Mouse (Mus musculus) embryonic facial prominence, embryonic 15.5 days (tissue): ENCODE results near the gene Iqsec1. TPM values are rescaled to one million over a fixed set of nuclear protein-coding genes. Genes with fewer than 3 reads are reported as not detected.

Experiments used
- ATAC-seq: fragments of 200-750 bp; cut with Nextera tagmentation; 2 replicates; pipeline ENCODE4 v1.8.0; 2017; ENCODE audit warnings: low read depth, moderate TSS enrichment; ENCODE audit not compliant: insufficient number of reproducible peaks, low FRiP score, low TSS enrichment
- H3K27ac ChIP-seq: fragments of 300-500 bp; sonication (generic); replicated peaks from 2 replicates; pipeline ENCODE4 v1.5.1; 2015; ENCODE audit warnings: mild to moderate bottlenecking, inconsistent platforms
- H3K27me3 ChIP-seq: fragments of 300-500 bp; sonication (generic); 2 replicates; pipeline ENCODE4 v1.6.1; 2015; ENCODE audit warnings: inconsistent platforms
- H3K36me3 ChIP-seq: fragments of 300-500 bp; sonication (generic); 2 replicates; pipeline ENCODE4 v1.6.1; 2015; ENCODE audit warnings: mild to moderate bottlenecking, inconsistent platforms
- H3K4me1 ChIP-seq: fragments of 300-500 bp; sonication (generic); 2 replicates; pipeline ENCODE4 v1.6.1; 2015; ENCODE audit warnings: inconsistent platforms
- H3K4me2 ChIP-seq: fragments of 300-500 bp; sonication (generic); replicated peaks from 2 replicates; pipeline ENCODE4 v1.6.1; 2015; ENCODE audit warnings: mild to moderate bottlenecking, inconsistent platforms
- H3K4me3 ChIP-seq: fragments of 300-500 bp; sonication (generic); replicated peaks from 2 replicates; pipeline ENCODE4 v1.5.1; 2015; ENCODE audit warnings: mild to moderate bottlenecking, inconsistent platforms
- H3K9ac ChIP-seq: fragments of 300-500 bp; sonication (generic); 2 replicates; pipeline ENCODE4 v1.6.1; 2015; ENCODE audit warnings: inconsistent platforms
- H3K9me3 ChIP-seq: fragments of 300-500 bp; sonication (generic); replicated peaks from 2 replicates; pipeline ENCODE4 v1.6.1; 2016; ENCODE audit warnings: inconsistent platforms
- WGBS: fragments of 180-500 bp; shearing (Covaris S2); methylation state at CpG from one replicate; pipeline ENCODE4 v1.1.7; 2015; 5-methylcytosine and 5-hydroxymethylcytosine counted together
- polyA plus RNA-seq: library from polyadenylated mRNA; unstranded; fragments of >200 nt; fragmentation: Nextera tagmentation; extraction: Ambion mirVana; gene quantifications from 2 replicates; pipeline ENCODE4 v1.2.1, GENCODE M21; 2015

Iqsec1 gene
- polyA plus RNA-seq, 1 experiment from 2014 or later = 11.4 TPM

DNA sequence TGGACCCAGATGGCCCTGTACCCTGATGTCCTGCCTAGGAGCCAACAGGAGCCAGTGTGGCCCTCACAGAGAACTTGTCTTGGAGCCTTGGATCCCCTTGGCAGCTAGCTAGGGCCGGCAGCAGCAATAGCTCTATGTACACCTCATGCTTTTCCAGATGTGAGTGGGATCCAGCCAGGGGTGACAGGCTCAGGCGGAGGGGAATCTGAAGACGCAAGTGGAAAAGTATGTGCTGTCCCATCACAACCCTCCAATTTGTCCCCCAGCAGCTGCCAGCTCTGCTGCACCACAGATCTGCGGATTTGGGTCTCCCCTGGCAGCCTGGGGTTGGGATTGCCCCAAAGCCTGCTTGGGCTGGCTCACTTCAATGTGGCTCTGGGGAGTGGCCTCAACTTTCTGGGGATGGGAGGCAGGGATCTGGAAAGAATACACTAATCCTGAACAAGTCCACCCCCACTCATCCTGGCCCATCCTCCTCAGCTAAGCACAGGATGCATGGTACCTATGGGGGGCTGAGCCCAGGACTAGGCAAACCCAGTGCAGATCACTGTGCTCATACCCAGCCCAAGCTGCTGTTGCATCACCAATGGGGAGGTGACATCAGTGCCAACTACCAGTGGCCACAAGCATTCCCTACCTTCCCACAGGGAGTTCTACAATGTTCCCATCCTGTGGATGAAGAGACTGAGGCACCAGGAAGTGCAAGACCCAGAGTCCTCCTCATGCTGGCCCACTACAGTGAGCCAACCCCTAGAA is 227.0 kb downstream of the Iqsec1 start:
- WGBS = 64% methylated on average over 4 of the region's 4 CpGs
- H3K4me1 ChIP-seq = peaks cover 36% of the 10 kb centered on the region
- H3K9ac ChIP-seq = no peak overlapping the region
- no peak overlapping the region for H3K4me3 ChIP-seq
- peak overlapping the region; percentile 56; the same call in 1 of the 2 replicates for H3K27ac ChIP-seq
- H3K9me3 ChIP-seq = no peaks in the 10 kb centered on the region
- ATAC-seq = no peak
- no peaks in the 10 kb centered on the region for H3K36me3 ChIP-seq
- no peaks in the 10 kb centered on the region for H3K27me3 ChIP-seq
- no peak overlapping the region for H3K4me2 ChIP-seq

- WGBS = 48% methylated on average over 5 of the region's 5 CpGs
- peaks cover 36% of the 10 kb centered on the region for H3K4me1 ChIP-seq
Measured at GRCm38 (mm10) chr6:90760886-90761285, 227.6 kb downstream of the Iqsec1 start.

GRCm38 (mm10) chr6:90759754-90760153 is 228.7 kb downstream of the Iqsec1 start:
- WGBS = 84% methylated on average over 2 of the region's 2 CpGs
- H3K27ac ChIP-seq = no peak overlapping the region
- no peak for ATAC-seq

More at GRCm38 (mm10) chr6:90760886-90761285, 227.6 kb downstream of the Iqsec1 start:
- no peak overlapping the region for H3K9ac ChIP-seq
- H3K36me3 ChIP-seq = no peaks in the 10 kb centered on the region
- H3K4me3 ChIP-seq = no peak overlapping the region
- peak overlapping the region; percentile 31; the same call in 1 of the 2 replicates for H3K27ac ChIP-seq
- H3K4me2 ChIP-seq = no peak overlapping the region
- no peaks in the 10 kb centered on the region for H3K27me3 ChIP-seq
- no peaks in the 10 kb centered on the region for H3K9me3 ChIP-seq
- ATAC-seq = no peak

DNA sequence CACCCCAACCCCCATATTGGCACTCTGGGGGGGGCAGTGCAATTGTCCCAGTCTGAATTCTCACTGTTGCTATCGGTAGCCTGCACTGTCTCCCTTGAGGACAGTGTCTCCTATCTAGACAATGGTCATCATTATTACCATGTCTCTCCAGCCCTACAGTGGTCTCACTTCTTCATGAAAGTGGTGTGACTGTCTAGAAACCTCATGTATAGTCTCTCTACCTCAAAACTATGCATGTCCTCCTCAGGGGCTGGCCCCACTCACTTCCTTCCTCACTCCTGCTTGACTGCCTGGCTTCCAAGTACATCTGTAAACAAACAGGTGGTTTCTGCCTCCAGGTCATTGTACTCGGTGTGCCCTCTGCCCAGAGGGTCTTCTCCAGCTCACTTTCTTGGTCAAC is 230.3 kb downstream of the Iqsec1 start:
- no peak overlapping the region for H3K4me2 ChIP-seq
- H3K36me3 ChIP-seq = no peaks in the 10 kb centered on the region
- no peaks in the 10 kb centered on the region for H3K9me3 ChIP-seq
- WGBS = 86% methylated on average over 2 of the region's 2 CpGs
- H3K27ac ChIP-seq = no peak overlapping the region
- peaks cover 19% of the 10 kb centered on the region for H3K4me1 ChIP-seq
- no peak for ATAC-seq
- no peak overlapping the region for H3K9ac ChIP-seq
- H3K27me3 ChIP-seq = no peaks in the 10 kb centered on the region
- no peak overlapping the region for H3K4me3 ChIP-seq

More at GRCm38 (mm10) chr6:90759754-90760153, 228.7 kb downstream of the Iqsec1 start:
- no peak overlapping the region for H3K4me3 ChIP-seq
- H3K9me3 ChIP-seq = no peaks in the 10 kb centered on the region
- no peaks in the 10 kb centered on the region for H3K27me3 ChIP-seq
- H3K36me3 ChIP-seq = no peaks in the 10 kb centered on the region
- H3K9ac ChIP-seq = no peak overlapping the region
- H3K4me1 ChIP-seq = peaks cover 33% of the 10 kb centered on the region
- H3K4me2 ChIP-seq = no peak overlapping the region

- no peak for ATAC-seq
- WGBS = 62% methylated on average over 12 of the region's 12 CpGs
- no peaks in the 10 kb centered on the region for H3K9me3 ChIP-seq
- no peak overlapping the region for H3K4me3 ChIP-seq
- no peak overlapping the region for H3K9ac ChIP-seq
- H3K4me2 ChIP-seq = no peak overlapping the region
- H3K27me3 ChIP-seq = no peaks in the 10 kb centered on the region
- H3K36me3 ChIP-seq = no peaks in the 10 kb centered on the region
- peaks cover 19% of the 10 kb centered on the region for H3K4me1 ChIP-seq
- no peak overlapping the region for H3K27ac ChIP-seq
Measured at GRCm38 (mm10) chr6:90757427-90757883, 231.0 kb downstream of the Iqsec1 start.

DNA sequence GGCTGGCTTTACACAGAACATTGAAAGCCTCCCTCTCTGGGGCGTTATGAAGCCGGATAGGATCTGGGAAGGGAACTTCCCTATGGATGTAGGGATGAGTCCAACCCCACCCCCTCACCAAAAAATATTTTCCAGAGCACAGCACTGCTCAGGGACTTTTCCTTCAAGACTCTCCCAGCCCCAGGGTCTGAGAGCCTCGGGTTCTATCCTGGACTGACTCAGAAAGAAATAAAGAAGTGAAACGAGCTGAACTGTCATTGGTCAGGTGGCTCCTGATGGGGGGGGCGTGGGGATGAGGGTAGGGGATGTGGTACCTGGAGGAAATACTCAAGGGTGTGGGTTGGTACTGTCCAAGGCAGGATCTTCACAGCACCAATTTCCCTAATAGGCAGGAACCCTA is 231.9 kb downstream of the Iqsec1 start:
- H3K4me2 ChIP-seq = no peak overlapping the region
- no peak for ATAC-seq
- peaks cover 12% of the 10 kb centered on the region for H3K4me1 ChIP-seq
- no peak overlapping the region for H3K4me3 ChIP-seq
- 74% methylated on average over 5 of the region's 5 CpGs for WGBS
- H3K9me3 ChIP-seq = no peaks in the 10 kb centered on the region
- no peak overlapping the region for H3K9ac ChIP-seq
- H3K27me3 ChIP-seq = no peaks in the 10 kb centered on the region
- no peaks in the 10 kb centered on the region for H3K36me3 ChIP-seq
- H3K27ac ChIP-seq = no peak overlapping the region

DNA sequence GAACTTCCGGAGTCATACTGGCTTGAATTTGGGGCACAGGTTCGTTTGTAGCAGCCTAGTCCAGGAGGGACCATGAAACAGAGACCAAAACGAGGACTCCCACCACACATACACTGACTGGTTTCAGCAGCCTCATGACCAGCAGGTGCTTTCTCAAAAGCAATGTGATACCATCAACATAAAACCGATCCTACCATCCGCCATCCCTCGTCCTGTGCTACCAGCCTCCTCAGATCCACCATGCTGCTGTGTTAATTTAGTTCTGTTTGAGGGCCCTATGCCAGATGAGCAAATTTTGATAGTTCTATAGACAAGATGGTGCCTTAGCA is 232.9 kb downstream of the Iqsec1 start:
- Histone ChIP-seq H3K4me3 (no peak overlapping the region), H3K4me1 (peaks cover 8% of the 10 kb centered on the region; the same call in 1 of the 2 replicates), H3K27ac (no peak overlapping the region), H3K9me3 (no peaks in the 10 kb centered on the region), H3K9ac (no peak overlapping the region), H3K4me2 (no peak overlapping the region), H3K36me3 (no peaks in the 10 kb centered on the region), H3K27me3 (no peaks in the 10 kb centered on the region)
- WGBS = 77% methylated on average over 6 of the region's 6 CpGs
- no peak for ATAC-seq

DNA sequence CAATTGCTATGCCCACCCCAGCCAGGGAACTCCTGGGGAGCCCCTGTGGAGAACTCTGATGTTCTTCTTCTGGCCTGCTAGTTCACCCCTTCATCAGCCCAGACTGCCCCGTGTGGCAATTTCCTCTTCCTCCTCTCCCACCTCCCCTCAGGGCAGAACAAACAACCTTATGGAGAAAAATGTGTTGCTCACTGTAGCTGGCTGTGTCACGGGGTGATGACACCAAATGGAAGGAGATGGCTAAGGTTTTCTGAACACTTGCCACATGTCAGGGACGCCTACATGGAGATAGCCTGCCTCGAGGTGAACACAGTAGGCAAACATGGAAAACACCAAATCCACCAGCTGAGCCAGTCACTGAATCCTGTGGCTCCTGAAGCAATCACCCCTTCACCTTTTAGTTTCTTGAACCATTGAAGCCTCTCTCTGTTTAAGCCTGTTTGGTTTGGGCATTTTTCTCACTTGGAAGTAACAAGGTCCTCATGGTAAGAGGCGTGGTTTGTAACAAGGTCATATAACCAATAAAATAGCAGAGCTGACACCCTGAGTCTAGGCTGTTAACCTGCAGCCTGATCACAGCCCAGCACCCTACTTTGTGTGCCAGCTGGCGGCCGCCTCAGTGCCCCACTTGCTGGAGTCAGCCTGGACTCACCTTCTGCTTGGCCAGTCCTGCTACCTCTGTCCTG is 233.4 kb downstream of the Iqsec1 start:
- no peaks in the 10 kb centered on the region for H3K27me3 ChIP-seq
- H3K4me2 ChIP-seq = no peak overlapping the region
- H3K9ac ChIP-seq = no peak overlapping the region
- 67% methylated on average over 7 of the region's 7 CpGs for WGBS
- H3K9me3 ChIP-seq = no peaks in the 10 kb centered on the region
- no peak overlapping the region for H3K27ac ChIP-seq
- no peak for ATAC-seq
- H3K4me3 ChIP-seq = no peak overlapping the region
- no peaks in the 10 kb centered on the region for H3K36me3 ChIP-seq
- H3K4me1 ChIP-seq = 0 out of 2 replicates have a peak, but pooled peaks cover 7% of the 10 kb centered on the region

- H3K4me1 ChIP-seq = 0 out of 2 replicates have a peak, but pooled peaks cover 7% of the 10 kb centered on the region
- no peak overlapping the region for H3K4me2 ChIP-seq
- no peak overlapping the region for H3K9ac ChIP-seq
- H3K27me3 ChIP-seq = no peaks in the 10 kb centered on the region
- no peaks in the 10 kb centered on the region for H3K9me3 ChIP-seq
- WGBS = 84% methylated on average over 2 of the region's 2 CpGs
- no peak overlapping the region for H3K4me3 ChIP-seq
- H3K27ac ChIP-seq = no peak overlapping the region
- no peak for ATAC-seq
- H3K36me3 ChIP-seq = no peaks in the 10 kb centered on the region
Measured at GRCm38 (mm10) chr6:90754093-90754492, 234.4 kb downstream of the Iqsec1 start.

GRCm38 (mm10) chr6:90753656-90754055 is 234.8 kb downstream of the Iqsec1 start:
- H3K36me3 ChIP-seq = no peaks in the 10 kb centered on the region
- ATAC-seq = no peak
- H3K9me3 ChIP-seq = no peaks in the 10 kb centered on the region
- H3K27ac ChIP-seq = no peak overlapping the region
- H3K27me3 ChIP-seq = no peaks in the 10 kb centered on the region
- no peak overlapping the region for H3K4me2 ChIP-seq
- no peak overlapping the region for H3K4me3 ChIP-seq
- 0 out of 2 replicates have a peak, but pooled peaks cover 7% of the 10 kb centered on the region for H3K4me1 ChIP-seq
- H3K9ac ChIP-seq = no peak overlapping the region

DNA sequence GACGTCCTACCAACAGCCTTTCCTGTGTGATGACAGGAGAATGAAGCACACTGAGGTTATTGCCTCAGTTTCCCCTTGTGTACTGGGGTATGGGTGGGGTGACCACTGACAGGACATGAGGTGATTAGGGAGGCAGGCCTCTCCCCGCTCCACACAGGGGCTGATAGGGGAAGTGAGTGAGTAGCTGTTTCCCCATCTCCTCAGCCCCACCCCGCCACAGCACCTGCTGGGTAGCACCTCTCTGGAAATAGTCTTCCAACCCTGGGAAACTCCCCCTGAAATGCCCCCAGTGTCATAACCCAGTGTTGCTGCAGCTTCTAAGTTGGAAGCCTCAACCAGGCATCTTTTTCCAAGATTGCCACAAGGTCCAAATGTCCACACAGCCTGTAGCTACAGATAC is 236.9 kb downstream of the Iqsec1 start:
- no peak for ATAC-seq
- no peak overlapping the region for H3K27ac ChIP-seq
- no peaks in the 10 kb centered on the region for H3K36me3 ChIP-seq
- H3K9me3 ChIP-seq = no peaks in the 10 kb centered on the region
- H3K4me1 ChIP-seq = 0 out of 2 replicates have a peak, but pooled peaks cover 9% of the 10 kb centered on the region
- H3K27me3 ChIP-seq = no peaks in the 10 kb centered on the region
- WGBS = 65% methylated on average over 3 of the region's 3 CpGs
- H3K4me2 ChIP-seq = no peak overlapping the region
- H3K4me3 ChIP-seq = no peak overlapping the region
- no peak overlapping the region for H3K9ac ChIP-seq
